Mouse (Mus musculus) skeletal muscle tissue, adult 2 months (tissue): ENCODE measurements around the gene Foxp1.
A peak's percentile ranks its signal among the peaks of the same experiment; 100 is the strongest.

Experiments used
- DNase-seq: peaks from one replicate; pipeline ENCODE4 v3.0.0-alpha.2; 2012; ENCODE audit warnings: low read depth, low spot score

Foxp1 gene

DNA sequence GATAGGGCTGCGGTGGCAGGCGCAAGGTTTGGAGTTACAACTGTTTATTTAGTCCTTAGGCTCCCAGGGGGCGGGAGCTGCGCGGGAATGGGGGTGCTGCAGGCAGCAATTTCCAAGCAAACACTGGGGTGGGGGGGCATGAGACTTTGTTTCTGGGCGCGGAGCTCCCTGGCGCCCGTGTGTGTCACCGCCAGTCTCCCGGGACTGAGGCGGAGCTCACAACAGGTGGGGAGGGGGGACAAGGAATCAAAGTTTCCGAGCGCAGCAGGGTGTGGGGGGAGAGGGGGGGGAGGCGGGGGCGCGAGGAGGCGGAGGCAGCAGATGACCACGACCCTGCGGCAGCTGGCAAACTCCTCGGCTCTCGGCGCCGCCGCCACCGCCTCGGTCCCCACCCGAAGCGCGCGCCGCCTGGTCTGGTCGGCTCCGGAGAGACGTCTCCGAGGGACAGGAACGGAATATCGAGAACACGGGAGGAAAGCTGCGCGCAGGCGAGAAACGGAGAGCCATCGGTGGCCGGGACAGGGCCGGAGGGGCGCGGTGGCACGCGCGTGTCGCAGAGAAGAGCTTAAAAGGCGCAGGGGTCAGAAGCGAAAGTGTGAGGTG lies 1.4 kb downstream of the Foxp1 start:
- peak; percentile 45 for DNase-seq

GRCm38 (mm10) chr6:99520676-99521037 lies 1.9 kb downstream of the Foxp1 start:
- DNase-seq = no peak

- no peak for DNase-seq
Observed at GRCm38 (mm10) chr6:99519806-99520675, 2.5 kb downstream of the Foxp1 start.

DNA sequence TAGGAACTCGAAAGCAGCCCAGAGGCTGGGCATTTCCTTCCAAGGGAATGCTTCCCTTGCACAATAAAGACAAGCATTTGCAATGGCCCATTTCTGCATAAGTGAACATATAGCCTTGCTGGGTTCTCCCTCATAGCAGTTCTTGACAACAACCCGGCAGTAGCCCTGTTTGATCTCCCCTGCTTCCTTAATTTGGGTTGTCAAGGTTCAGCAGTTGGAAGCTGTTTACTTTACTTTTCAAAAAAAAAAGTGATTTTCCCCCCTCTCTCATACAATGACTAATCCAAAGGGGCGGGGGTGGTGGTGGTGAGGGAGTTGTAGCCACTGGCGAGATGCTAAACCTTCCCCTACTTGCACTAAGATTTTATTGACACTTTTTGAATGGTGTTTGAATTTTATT lies 3.5 kb downstream of the Foxp1 start:
- DNase-seq = no peak

- no peak for DNase-seq
Observed at GRCm38 (mm10) chr6:99515667-99516199, 6.8 kb downstream of the Foxp1 start.

DNA sequence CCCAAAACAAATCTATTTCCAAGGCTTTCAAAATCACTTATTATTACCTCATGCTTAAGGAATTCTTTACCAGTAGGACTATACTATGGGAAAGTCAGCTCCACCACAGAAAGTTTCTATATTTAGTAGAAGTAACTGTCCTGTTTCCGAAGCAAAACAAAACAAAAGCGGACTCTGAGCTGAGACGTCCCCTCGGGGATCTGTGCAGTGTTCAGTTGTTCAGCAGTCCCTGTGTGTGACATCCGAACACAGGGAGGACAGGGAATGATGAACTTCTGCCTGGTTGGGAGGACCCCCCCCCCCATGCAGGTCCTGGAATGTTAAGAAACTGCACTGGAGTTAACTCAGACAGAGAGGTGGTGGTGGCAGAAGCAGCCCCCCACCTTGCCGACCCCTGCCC lies 10.7 kb downstream of the Foxp1 start:
- DNase-seq = no peak

DNA sequence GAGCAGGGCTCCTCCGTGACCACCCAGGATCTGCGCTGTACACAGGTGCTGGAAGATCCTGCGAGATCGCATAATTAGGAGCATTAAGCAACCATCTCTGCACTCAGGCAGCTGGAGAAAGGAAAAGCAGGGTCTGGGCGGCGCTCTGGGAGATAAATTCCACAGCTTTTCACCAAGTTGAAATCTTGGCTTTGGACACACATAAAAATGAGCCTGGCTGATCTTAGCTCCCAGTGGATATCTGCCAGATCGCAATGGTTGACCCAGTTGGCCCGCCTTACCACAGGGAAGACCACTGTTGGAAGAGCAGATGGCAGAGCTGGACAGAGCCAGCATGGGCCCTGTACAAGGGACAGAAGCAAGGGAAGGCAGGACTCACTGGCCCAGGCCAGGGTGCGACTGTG lies 13.3 kb downstream of the Foxp1 start:
- DNase-seq = no peak

- DNase-seq = no peak
Observed at GRCm38 (mm10) chr6:99506816-99507215, 15.7 kb downstream of the Foxp1 start.

DNA sequence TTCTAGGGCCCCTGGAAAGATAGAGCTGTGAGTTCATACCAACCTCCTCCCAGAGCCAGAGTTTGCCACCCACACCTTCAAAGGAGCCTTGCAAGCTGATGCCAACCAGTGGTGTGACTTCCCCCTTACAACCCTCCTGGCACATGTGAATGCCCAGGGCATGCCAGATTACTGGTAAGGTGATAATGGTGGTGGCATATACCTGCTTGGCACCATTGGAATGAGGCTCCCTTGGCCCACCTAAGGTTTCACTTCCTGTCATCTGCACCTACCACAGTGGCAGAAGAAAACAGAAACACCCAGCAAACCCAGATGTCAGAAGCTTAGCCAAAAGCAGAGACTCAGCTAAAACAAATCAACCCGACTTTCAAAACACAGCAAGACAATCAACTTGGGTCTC lies 18.8 kb downstream of the Foxp1 start:
- no peak for DNase-seq

DNA sequence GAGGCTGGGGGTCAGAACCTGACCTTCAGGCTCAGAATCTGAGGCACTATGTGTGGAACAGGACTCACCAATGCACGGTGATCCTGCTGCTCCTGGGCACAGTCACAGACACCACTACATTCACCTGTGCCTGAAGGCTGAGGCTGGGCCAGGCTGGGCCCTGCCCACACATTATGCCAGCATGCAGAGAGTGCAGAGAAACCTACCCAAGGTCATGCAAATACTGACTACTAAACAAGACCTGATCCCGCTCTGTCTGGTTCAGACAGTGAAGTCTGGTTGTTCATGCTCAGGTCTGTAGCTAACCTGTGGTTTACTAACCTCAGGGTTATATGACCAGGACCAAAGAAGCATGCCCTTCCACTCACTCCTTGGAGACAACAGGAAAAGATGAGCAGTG lies 19.8 kb downstream of the Foxp1 start:
- no peak for DNase-seq

- DNase-seq = no peak
Observed at GRCm38 (mm10) chr6:99502314-99502713, 20.2 kb downstream of the Foxp1 start.

DNA sequence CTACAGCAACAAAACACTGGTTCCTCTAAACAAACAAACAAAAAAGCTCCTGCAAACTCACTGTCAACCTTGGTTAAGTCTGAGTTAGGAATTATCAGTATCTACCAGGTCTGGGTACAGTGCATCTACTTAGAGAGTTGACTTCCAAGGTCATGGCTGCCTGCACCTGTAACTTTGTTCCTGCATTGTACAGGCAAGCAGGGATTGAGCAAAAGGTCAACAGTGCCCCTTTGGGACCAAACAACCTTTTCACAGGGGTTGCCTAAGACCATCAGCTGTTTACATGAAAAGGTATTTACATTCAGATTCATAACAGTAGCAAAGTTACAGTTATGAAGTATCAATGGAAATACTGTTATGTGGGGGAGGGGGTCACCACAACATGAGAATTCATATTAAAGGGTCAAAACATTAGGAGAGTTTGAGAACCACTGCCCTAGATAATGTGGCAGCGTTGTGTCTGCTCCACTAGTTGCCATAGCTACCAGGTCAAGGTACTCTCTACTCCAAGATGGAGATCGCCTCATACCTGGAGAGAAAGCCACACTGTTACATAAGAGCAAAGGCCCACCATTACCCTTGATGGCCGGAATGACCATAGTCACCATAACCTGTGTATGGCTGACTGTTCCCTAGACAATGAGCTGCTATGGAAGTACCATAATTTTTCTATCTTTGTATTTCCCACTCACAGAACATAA lies 21.8 kb downstream of the Foxp1 start:
- DNase-seq = no peak

DNA sequence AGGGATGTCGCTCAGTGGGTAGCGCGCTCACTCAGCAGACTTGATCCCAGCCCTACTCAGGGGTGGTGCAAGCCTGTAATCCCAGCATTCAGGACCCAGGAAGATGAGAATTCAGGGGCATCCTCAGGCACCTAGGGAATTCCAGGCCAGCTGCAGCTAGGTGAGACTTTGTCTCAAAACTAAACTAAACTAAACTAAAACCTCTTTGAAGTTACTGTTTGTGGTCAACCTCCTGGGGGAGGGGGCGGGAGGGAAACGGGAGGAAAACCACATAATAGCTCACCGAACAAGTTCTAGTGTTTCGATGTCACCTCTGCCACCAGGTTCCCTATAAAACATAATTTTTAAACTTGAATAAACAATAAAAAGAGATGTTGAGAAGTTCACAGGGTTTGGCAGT lies 24.4 kb downstream of the Foxp1 start:
- no peak for DNase-seq

GRCm38 (mm10) chr6:99496114-99496513 lies 26.4 kb downstream of the Foxp1 start:
- peak; percentile 45 for DNase-seq

GRCm38 (mm10) chr6:99492937-99493336 lies 29.6 kb downstream of the Foxp1 start:
- DNase-seq = no peak

DNA sequence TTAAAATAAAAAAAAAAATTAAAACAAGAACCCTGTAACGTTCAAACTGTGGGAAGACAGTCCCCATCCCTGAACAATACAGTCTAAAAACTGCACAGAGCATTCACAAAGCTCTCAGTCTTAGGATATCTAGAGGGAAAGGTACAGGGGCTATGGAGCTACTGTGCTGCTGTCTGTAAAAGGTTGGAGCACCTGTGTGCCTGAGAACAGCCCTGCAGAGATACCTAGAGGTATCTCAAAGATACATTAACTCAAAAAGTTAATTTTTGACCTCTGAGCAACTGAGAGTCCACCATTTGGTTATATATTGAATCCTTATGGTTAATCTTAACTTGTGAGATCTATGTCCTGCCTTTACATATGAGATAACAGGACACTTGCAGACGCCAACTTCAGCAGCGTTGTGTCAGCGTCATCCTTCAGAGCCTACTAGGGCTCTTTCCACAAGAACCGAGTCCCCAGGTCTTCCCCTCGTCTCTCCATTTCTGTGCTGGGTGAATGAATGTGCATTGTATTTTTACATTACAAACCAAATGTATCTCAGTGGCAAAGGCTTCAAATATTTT lies 30.5 kb downstream of the Foxp1 start:
- no peak for DNase-seq

GRCm38 (mm10) chr6:99491146-99491545 lies 31.4 kb downstream of the Foxp1 start:
- peak; percentile 75 for DNase-seq

- no peak for DNase-seq
Observed at GRCm38 (mm10) chr6:99489900-99490648, 32.4 kb downstream of the Foxp1 start.

GRCm38 (mm10) chr6:99489423-99489822 lies 33.1 kb downstream of the Foxp1 start:
- DNase-seq = no peak

GRCm38 (mm10) chr6:99485884-99486640 lies 36.5 kb downstream of the Foxp1 start:
- peak; percentile 35 for DNase-seq
